Mouse (Mus musculus) lung, postnatal 0 days (tissue): Measurements from ENCODE around the gene Arpc3.

ENCODE experiments used
- CTCF ChIP-seq: IDR thresholded peaks from 2 replicates; pipeline ENCODE4 v1.5.1; 2016; ENCODE audit warnings: antibody characterized with exemption, mild to moderate bottlenecking
- EP300 ChIP-seq: IDR thresholded peaks from 2 replicates; pipeline ENCODE4 v1.6.1; 2016; ENCODE audit warnings: antibody characterized with exemption, mild to moderate bottlenecking, control low read depth

DNA sequence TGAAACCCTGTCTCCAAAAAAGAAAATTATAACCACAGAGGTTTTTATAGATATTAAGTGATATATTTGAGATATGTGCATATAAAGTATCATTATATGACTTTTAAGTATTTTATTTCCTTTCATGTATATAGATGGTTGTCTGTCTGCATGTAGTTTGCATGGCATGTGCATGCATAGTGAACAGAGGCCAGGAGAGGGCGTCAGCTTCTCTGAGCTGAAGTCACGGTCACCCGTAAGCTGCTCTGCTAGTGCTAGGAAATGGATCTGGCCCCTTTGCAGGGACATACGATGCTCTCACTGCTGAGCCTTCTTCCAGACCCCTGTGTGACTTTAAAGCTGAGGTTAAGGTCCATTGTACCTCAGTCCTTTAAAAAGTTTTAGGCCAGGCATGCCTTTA, 42.9 kb downstream of the Arpc3 start:
- TF ChIP-seq CTCF (peak; percentile 35), EP300 (no peak)
